Mouse (Mus musculus) B cell, adult 2 months (primary cell): ENCODE results near the gene Arhgap35.

ENCODE experiments used
- DNase-seq, 2 experiments: peaks; one replicate each; pipeline ENCODE4 v3.0.0; 2022

Arhgap35 gene

GRCm38 (mm10) chr7:16601683-16602102, 13.1 kb downstream of the Arhgap35 start:
- DNase-seq, result no peak

GRCm38 (mm10) chr7:16599006-16599405, 15.8 kb downstream of the Arhgap35 start:
- DNase-seq, result no peak

- DNase-seq, result no peak
Observed at GRCm38 (mm10) chr7:16591292-16591691, 23.5 kb downstream of the Arhgap35 start.

GRCm38 (mm10) chr7:16587649-16588048, 27.1 kb downstream of the Arhgap35 start:
- DNase-seq, result no peak

- DNase-seq, result no peak
Observed at GRCm38 (mm10) chr7:16584384-16584783, 30.4 kb downstream of the Arhgap35 start.

- no peak for DNase-seq
Observed at GRCm38 (mm10) chr7:16583775-16584174, 31.0 kb downstream of the Arhgap35 start.

- no peak for DNase-seq
Observed at GRCm38 (mm10) chr7:16582299-16582698, 32.5 kb downstream of the Arhgap35 start.

GRCm38 (mm10) chr7:16581276-16582100, 33.3 kb downstream of the Arhgap35 start:
- DNase-seq, result no peak

GRCm38 (mm10) chr7:16576719-16577118, 38.1 kb downstream of the Arhgap35 start:
- DNase-seq, result no peak

GRCm38 (mm10) chr7:16571191-16571590, 43.6 kb downstream of the Arhgap35 start:
- DNase-seq, result no peak

- no peak for DNase-seq
Observed at GRCm38 (mm10) chr7:16570737-16571136, 44.1 kb downstream of the Arhgap35 start.

GRCm38 (mm10) chr7:16564491-16564890, 50.3 kb downstream of the Arhgap35 start:
- no peak for DNase-seq

GRCm38 (mm10) chr7:16557783-16558538, 56.8 kb downstream of the Arhgap35 start:
- no peak for DNase-seq

- DNase-seq, result no peak
Observed at GRCm38 (mm10) chr7:16557251-16557650, 57.5 kb downstream of the Arhgap35 start.

GRCm38 (mm10) chr7:16554215-16554614, 60.6 kb downstream of the Arhgap35 start:
- no peak for DNase-seq

GRCm38 (mm10) chr7:16551581-16551980, 63.2 kb downstream of the Arhgap35 start:
- no peak for DNase-seq

GRCm38 (mm10) chr7:16549299-16549698, 65.5 kb downstream of the Arhgap35 start:
- no peak for DNase-seq

GRCm38 (mm10) chr7:16544770-16545169, 70.0 kb downstream of the Arhgap35 start:
- DNase-seq, result no peak

- no peak for DNase-seq
Observed at GRCm38 (mm10) chr7:16537220-16537903, 77.4 kb downstream of the Arhgap35 start.

GRCm38 (mm10) chr7:16525995-16526394, 88.8 kb downstream of the Arhgap35 start:
- DNase-seq, result no peak

GRCm38 (mm10) chr7:16525448-16525847, 89.3 kb downstream of the Arhgap35 start:
- no peak for DNase-seq

GRCm38 (mm10) chr7:16524308-16524707, 90.5 kb downstream of the Arhgap35 start:
- no peak for DNase-seq

GRCm38 (mm10) chr7:16519310-16519709, 95.5 kb downstream of the Arhgap35 start:
- no peak for DNase-seq
